Mouse (Mus musculus): ENCODE measurements around the gene Slc25a26. TPM values are rescaled to one million over a fixed set of nuclear protein-coding genes. Genes with fewer than 3 reads are reported as not detected.

The Slc25a26 gene
- total RNA-seq, 2 experiments from 2014 or later: 13.3 to 16.1 TPM

DNA sequence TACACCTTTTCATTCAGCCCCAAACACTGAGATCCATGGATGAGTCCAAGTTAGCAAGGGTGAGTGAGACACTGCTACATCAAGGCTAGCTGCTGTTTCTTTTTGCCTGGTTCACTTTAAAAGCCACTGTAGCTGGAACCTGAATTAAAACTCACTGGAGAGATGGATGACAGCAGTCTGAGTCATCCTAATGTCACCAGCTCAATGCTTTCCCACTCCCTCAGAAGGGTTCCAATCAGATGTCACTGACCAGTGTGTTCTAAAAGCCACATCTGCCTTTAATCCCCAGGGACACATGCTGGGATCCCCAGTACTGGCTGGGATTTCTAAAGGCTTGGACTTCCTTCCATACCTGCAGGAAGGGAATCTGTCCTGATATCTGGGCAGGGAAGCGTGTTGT lies 141.9 kb downstream of the Slc25a26 start:
- DNase-seq: no peak

DNA sequence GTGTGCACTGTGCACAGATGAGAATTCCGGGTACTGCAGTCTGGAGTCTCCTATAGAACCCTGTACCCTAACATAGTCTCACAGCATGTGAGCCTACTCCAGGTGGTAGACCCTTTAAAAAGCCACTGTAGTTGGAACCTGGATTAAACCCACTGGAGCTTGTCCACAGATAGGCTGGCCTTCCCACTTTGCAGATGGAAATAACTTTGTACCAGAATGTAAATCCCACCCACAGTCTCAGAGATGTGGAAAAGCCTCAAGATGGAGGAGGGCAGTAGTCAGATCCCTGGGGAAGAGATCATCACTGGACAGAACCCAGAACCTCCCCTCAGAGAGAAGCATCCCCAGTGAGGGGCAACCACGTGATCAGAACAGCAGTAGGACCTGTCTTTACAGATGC lies 143.9 kb downstream of the Slc25a26 start:
- no peak for DNase-seq

DNA sequence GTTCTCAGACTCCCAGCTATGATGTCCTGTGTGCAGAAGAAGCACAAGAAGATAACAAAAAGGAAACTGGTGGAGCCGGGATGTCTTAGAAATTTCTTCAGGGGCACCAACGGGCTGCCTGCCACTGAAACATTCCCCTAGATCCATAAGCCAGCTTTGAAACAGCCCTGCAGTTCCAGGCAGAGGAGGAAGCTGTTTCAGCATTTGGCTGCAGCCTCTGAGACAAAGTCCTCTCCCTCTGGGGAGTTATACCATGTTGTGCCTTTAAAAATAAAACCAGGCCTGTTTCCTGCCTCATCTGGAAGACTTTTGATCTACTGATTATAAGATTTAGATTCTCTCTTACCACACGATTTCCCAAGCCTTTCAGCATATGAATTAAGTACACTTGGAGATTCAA lies 144.5 kb downstream of the Slc25a26 start:
- DNase-seq: no peak

DNA sequence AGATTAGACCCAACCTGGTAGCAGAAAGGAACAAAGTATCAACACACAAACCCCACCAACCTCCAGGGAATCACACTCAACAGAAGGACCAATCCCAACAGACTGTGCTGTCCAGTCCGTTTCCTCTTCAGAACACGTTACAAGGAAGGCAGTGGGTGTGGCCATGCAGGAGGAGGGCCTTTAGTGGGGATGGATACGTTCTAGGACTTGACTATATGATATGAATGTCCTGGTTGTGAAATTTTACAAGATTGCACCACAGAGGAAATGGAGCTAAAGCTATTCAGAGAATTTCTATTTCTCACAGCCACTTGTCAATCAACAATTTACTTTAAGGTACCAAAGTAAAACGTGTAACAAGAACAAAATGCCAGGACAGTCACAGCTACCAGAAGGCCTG lies 145.6 kb downstream of the Slc25a26 start:
- no peak for DNase-seq

DNA sequence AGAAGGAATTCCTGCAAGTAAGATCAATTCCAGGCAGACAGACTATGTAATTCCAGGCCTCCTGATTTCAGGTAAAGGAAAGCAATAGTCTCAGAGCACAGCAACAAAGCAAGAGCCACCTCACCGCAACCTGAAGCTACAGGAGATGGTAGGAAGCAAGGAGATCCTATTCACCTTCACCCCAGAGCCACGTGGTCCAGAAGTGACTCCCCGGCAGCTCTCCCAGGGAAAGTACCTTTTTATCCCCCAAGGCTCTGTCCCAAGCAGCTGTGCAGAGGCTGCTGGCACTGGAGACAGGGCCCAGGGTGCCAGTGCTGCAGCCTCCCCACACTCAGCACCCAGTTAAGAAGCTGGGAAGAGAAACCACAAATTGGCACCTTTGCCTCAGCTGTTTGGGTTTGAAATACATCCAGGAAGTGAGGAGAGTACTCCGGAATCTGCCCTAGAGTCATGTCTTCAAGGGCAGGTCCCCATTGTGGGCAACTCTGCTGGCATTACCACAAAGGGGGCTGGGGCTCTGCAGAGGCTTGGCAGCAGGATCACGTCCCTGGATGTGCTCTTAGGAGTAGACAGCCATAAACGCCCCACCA lies 146.2 kb downstream of the Slc25a26 start:
- peak; percentile 32 for DNase-seq

DNA sequence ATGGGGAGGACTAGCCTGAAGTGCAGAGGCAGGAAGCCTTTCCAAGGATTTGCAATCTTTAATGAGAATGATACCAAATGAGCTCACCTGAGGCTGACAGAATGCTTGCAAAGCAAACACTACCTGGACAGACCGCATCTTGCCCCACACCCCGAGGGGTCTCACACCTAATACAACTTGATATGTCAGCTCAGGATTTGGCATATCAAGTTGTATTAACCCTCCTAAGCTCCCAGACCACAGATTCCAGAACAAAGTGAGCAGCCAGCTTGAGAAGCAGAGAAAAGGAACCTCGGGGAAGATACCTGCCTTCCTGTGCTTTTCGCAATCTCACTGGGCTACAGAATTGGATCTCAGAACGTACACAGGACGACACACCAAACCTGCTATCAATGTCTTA lies 146.8 kb downstream of the Slc25a26 start:
- DNase-seq: no peak

DNA sequence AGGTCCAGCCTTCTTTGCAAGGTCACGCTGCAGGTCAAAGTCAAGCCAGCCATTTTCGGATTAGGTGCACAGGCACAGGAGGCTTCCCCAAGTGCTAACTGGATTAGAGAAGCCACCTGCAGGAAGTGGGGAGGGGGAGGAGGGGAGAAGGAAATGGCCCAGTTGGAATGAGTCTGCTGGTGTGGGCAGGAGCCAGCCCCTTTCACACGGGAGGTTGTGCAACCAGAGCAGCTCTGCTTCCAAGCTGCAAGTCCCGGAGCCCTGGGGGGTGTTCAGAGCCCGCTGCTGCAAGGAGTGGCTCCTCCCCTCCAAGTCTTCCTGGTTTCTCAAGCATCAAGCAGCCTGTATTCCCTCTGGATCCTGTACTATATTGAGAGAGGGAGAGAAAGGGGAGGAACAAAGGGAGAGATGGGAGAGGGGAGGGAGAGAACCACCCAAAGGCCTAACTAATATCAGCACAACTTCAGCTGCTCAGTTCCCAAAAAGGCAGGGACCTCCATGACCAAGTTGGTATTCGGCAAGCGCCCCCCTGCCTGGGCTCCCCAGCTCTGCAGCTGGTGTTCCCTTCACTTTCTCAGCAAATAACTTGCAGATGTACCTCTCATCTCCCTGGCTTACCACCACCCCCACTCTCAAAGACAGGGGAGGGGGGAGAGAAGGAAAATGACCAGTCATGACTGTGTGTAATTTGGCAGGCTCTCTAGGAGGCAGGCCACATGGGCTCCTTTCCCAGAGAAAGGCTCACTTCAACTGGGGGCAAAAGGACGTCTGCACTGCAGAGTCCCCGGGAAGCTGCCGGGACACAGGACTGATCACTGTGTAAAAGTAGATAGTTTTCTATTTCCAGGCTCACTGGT lies 147.7 kb downstream of the Slc25a26 start:
- peak; percentile 87 for DNase-seq

DNA sequence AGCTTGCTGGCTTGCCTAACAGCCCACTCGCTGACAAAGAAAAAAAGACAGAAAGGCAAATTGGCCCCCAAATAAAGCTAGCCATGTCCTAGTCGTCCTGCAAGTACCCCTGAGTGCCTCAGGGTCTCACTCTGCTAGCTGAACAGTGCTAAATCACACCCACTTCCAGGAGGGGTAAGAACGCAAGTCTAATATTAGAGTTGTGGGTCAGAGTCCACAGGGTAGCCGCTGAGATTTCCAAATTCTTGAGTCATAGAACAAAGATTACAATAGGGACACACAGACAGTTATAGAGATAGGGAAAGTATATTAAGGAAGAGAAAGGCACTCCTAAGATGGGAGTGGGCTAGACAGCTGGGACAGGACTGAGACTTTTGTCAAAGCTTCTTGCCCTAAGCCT lies 148.4 kb downstream of the Slc25a26 start:
- DNase-seq: no peak

DNA sequence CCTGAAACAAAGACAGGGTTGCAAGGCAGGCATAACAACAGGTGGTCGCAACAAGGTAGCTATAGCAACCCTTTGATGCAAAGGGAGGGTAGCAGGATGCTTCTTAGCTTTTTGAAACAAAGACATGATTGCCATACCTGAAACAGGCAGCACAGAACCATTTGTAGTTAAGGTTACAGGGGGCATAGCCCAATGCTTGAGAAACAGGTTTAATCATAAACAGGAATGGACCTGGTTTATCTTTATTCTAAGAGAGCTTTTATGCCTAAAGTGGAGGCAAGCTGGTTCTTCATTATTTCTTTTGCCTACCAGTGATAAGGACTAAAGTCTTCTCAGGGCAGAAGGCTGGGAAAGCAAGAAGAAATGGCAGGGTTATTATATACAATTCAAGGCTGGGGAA lies 149.5 kb downstream of the Slc25a26 start:
- DNase-seq: no peak

DNA sequence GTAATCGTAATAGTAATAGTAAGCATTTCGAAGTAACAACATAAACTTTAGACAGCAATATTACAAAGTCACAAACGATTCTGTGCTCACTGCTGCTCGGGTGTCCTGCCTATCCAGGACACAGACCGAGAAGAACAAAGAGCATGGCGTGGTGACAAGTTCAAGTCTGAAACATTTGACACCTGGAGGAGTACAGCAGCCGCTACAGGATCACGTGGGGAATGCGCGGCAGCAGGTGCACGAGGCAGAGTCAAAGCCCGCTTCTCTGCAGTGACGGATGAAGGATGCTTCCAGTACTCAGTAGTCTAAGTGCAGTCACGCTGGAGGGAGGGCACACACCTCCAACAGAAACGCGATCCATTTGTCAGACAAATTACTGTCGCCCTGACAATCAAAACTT lies 151.4 kb downstream of the Slc25a26 start:
- no peak for DNase-seq

DNA sequence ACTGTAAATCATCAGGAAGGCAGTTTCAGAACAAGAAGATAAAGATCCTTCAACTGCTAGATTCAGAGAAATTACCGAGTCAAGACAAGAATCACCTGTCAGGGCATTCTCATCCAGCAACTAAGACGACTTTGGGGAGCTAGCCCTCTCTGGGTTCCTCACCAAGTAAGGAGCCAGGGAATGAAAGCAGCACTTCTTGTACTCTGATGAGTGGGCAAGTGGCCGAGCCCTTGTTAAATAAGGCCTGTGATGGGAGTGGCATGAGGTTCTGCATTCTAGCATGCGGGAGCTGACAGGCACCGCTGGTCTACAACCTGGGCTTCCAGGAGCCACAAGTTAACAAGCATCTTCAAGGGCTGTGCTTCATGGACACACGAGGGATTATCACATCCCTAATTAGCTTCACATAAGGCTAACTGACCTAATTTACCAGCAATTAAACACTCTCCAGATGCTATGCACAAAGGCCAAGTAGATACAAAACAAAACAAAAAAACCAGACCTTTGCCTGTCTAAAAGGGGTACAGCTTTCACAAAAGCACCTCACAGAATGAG lies 152.6 kb downstream of the Slc25a26 start:
- DNase-seq: peak; percentile 50

DNA sequence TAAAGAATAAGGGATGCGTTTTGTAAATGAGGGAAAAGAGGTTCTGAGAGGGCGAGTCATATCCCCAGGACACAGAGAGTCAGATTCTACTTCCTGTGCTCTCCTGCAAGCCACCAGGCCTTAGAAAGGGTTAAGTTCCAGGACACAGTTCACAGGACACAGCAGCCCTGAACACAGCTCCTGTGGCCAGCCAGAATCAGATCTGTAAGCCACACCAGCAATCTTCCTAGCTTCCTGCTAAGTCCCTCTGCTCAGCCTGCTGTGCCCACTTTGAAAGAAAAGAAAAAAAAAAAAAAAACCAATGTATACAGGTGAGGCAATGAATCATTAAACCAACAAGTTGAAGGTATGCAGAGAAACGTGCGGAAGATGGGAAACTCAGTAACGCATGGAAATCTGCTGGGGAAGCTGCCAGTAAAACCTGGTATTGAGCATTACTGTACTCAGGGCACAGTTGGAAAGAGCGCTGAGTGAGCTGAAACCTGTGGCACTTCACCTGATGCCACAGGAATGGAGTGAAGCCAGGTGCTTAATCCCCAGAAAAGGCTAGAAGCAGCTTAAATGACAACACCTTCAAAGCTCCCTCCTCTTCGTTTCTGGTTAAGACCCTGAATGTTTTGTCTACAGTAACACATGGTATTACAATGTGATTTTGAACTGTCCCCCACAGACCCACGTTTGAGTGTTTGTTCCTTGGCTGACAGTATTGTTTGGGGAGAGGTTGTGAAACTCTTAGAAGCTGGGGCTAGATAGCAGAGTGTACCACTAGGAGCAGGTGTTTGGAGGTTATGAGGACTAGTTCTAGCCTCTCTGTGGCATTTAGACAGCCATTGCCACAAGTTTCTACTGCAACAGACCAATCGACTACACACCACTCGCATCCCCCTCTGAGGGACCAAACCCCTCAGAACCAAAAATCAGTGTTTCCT lies 153.5 kb downstream of the Slc25a26 start:
- DNase-seq: no peak

Small RNA genes within 50 kb of the gene (microRNA-seq; reads per million reads assigned to microRNA genes)
- 0 to 0.74 reads per million in 2 experiments for gene Mir7041 (ENCODE audit: borderline replicate concordance in 2 of 2)

Other genes starting within 250 kb of the Slc25a26 start
- gene Magi1, start 216.4 kb upstream of the Slc25a26 start, total RNA-seq (2021): 1 to 10 TPM; 3.5 to 3.9 TPM
- gene Lrig1, start 199.8 kb downstream of the Slc25a26 start, total RNA-seq (2021): 10 to 100 TPM; 35.9 to 38.8 TPM